Comparison of ENCODE assay signal across 8 mouse cellular contexts in the genomic region with DNA sequence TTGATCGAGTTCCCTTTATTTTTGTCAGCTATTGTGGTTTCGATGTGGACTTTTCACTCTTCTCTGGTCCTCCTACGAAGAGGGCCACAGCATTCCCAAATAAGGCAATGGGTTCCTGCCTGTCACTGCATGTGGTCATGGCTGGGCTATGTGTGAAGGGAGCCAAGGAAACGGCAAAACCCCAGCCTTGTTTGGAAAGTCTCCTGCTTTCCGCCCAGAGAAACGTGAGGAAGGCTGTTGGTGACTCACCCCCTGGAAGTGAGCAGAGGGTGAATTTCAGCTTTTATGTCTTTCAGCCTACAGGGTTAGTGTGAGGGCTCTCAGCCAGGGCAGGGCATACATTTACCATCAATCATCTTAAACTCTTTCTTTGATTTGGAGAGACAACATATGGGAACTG.
DNase-seq lines count a peak whose midpoint lies in the region; ATAC-seq and TF ChIP-seq lines count a peak whose summit lies in the region.

No protein-coding gene starts in this region.

- in situ Hi-C loops in Patski (cut with MboI; ENCODE audit: low pct_unique_long_range_greater_than_20kb): loop anchor here (10.0 kb wide), 2 partner anchors 443 to 573 kb away; no protein-coding TSS in a partner anchor

- peak; percentile 30 for DNase-seq in Patski (ENCODE audit: low read depth, low spot score)
- DNase-seq in cerebellum, adult 18-20 months: peak; percentile 13 to 21
- DNase-seq in forelimb bud, embryonic 11.5 days (ENCODE audit: low read depth, low spot score): peak; percentile 11
- DNase-seq in heart, postnatal 36 days: peak; percentile 38 to 44
- peak; percentile 18 for DNase-seq in layer of hippocampus, adult 9-10 months (ENCODE audit: low spot score)
- peak; percentile 72 for DNase-seq in lung, postnatal 25 days (ENCODE audit: low spot score)
- peak; percentile 2 for DNase-seq in ovary, postnatal 10 days (ENCODE audit: low spot score)
- DNase-seq in spleen, adult 18-20 months: no peak

- H3K27me3 ChIP-seq in Patski: no peaks in the 10 kb centered on the region

- ATAC-seq in Patski: peak; percentile 95

- CTCF ChIA-PET in Patski (lab: Charles Lee): interaction anchor here (0.8 to 1.6 kb wide), 5 partner anchors 11 to 562 kb away, joined by 3 read pairs; no protein-coding TSS in a partner anchor

- TF ChIP-seq CTCF in Patski (IDR thresholded peaks at IDR 0.05): no peak

- intact Hi-C loops in heart, postnatal 36 days (cut with DNase I): loop anchor here (1.0 to 10.0 kb wide), 6 partner anchors 135 to 571 kb away; no protein-coding TSS in a partner anchor

- POLR2A ChIA-PET in Patski (lab: Charles Lee): interaction anchor here (0.6 to 1.4 kb wide), 3 partner anchors 546 to 572 kb away, joined by 5 to 6 read pairs (median 5); no protein-coding TSS in a partner anchor

Comparison
In these comparisons a context has a peak if more than half of its experiments do, and no peak if none do; other contexts are left out.
1. DNase-seq: peak in Patski (single experiment), cerebellum, adult 18-20 months (2 of 2), forelimb bud, embryonic 11.5 days (single experiment), heart, postnatal 36 days (2 of 2), layer of hippocampus, adult 9-10 months (single experiment), lung, postnatal 25 days (single experiment) and ovary, postnatal 10 days (single experiment); none in spleen, adult 18-20 months (0 of 2).